37 mouse cellular contexts compared by ENCODE assay signal in genomic region chr4:136918834-136919233, GRCm38 (mm10). TPM values are rescaled to one million over a fixed set of nuclear protein-coding genes. Genes with fewer than 3 reads are reported as not detected.
"Had no signal": no experiment of that assay in that cellular context is flagged by ENCODE, and none has a peak within 500 bp of the region (broad histone marks: within the 10 kb centered on the region; RNA-seq: fewer than 3 reads in every experiment).

No protein-coding gene starts in this region.

- DNase-seq: liver; liver, embryonic 13.5 days; liver, postnatal 0 days; lung, adult 18-20 months; lung, adult 2 months; lung, embryonic 14.5 days; lung, postnatal 10 days; lung, postnatal 14 days; lung, postnatal 36 days; lung, postnatal 4 days; midbrain, embryonic 14.5 days had no signal

- H3K9me3 ChIP-seq: limb, embryonic 10.5 days; limb, embryonic 12.5 days; limb, embryonic 13.5 days; limb, embryonic 15.5 days; liver, embryonic 12.5 days; liver, embryonic 13.5 days; liver, embryonic 15.5 days; lung, embryonic 15.5 days; megakaryocyte, embryonic 14.5 days; midbrain, embryonic 10.5 days; midbrain, embryonic 12.5 days; midbrain, embryonic 13.5 days; midbrain, embryonic 15.5 days; neural tube, embryonic 12.5 days had no signal

- H3K4me3 ChIP-seq: limb, embryonic 10.5 days; limb, embryonic 12.5 days; limb, embryonic 13.5 days; limb, embryonic 15.5 days; liver, embryonic 12.5 days; liver, embryonic 13.5 days; liver, embryonic 15.5 days; lung, embryonic 15.5 days; megakaryocyte, embryonic 14.5 days; midbrain, embryonic 10.5 days; midbrain, embryonic 12.5 days; midbrain, embryonic 13.5 days; midbrain, embryonic 15.5 days; myocyte; neural tube, embryonic 12.5 days had no signal

- H3K27ac ChIP-seq: limb, embryonic 10.5 days; limb, embryonic 12.5 days; limb, embryonic 13.5 days; limb, embryonic 15.5 days; liver, embryonic 12.5 days; liver, embryonic 13.5 days; liver, embryonic 14.5 days; liver, embryonic 15.5 days; lung, embryonic 15.5 days; macrophage; midbrain, embryonic 10.5 days; midbrain, embryonic 12.5 days; midbrain, embryonic 13.5 days; midbrain, embryonic 15.5 days; neural tube, embryonic 12.5 days had no signal

- H3K27me3 ChIP-seq: midbrain, embryonic 15.5 days; neural tube, embryonic 12.5 days had no signal

- H3K4me1 ChIP-seq: limb, embryonic 10.5 days; limb, embryonic 12.5 days; limb, embryonic 13.5 days; limb, embryonic 15.5 days; liver, embryonic 12.5 days; liver, embryonic 13.5 days; liver, embryonic 15.5 days; lung, embryonic 15.5 days; megakaryocyte, embryonic 14.5 days had no signal

- H3K9ac ChIP-seq: limb, embryonic 12.5 days; limb, embryonic 13.5 days; limb, embryonic 15.5 days; liver, embryonic 12.5 days; liver, embryonic 13.5 days; liver, embryonic 14.5 days; liver, embryonic 15.5 days; liver, postnatal 0 days; lung, embryonic 14.5 days; lung, embryonic 15.5 days; midbrain, embryonic 12.5 days; midbrain, embryonic 13.5 days; midbrain, embryonic 15.5 days; neural tube, embryonic 12.5 days had no signal

- H3K4me2 ChIP-seq: limb, embryonic 12.5 days; limb, embryonic 13.5 days; limb, embryonic 15.5 days; liver, embryonic 11.5 days; liver, embryonic 12.5 days; liver, embryonic 13.5 days; liver, embryonic 15.5 days; lung, embryonic 14.5 days; lung, embryonic 15.5 days; midbrain, embryonic 11.5 days; midbrain, embryonic 12.5 days; midbrain, embryonic 13.5 days; midbrain, embryonic 15.5 days; neural tube, embryonic 12.5 days had no signal

- ATAC-seq: liver, embryonic 12.5 days; liver, postnatal 0 days; lung, postnatal 0 days; midbrain, embryonic 13.5 days; midbrain, embryonic 15.5 days; midbrain, embryonic 16.5 days had no signal

- H3K36me3 ChIP-seq: limb, embryonic 10.5 days; limb, embryonic 12.5 days; limb, embryonic 13.5 days; limb, embryonic 15.5 days; liver, embryonic 12.5 days; liver, embryonic 13.5 days; liver, embryonic 15.5 days; lung, embryonic 15.5 days; midbrain, embryonic 10.5 days; midbrain, embryonic 12.5 days; midbrain, embryonic 13.5 days; midbrain, embryonic 15.5 days; neural tube, embryonic 12.5 days had no signal

RNA-seq across cellular contexts. Expression of gene C1qa, which starts 20.2 kb away (rescaled TPM):
- total RNA-seq: megakaryocyte-erythroid progenitor cell, adult 5-6 weeks; monocyte, adult 5-6 weeks had no signal
- polyA plus RNA-seq: myocyte had no signal

RNA-seq across cellular contexts. Expression of gene C1qc, which starts 26.0 kb away (rescaled TPM):
- total RNA-seq: megakaryocyte-erythroid progenitor cell, adult 5-6 weeks; monocyte, adult 5-6 weeks had no signal
- polyA plus RNA-seq: myocyte had no signal

RNA-seq across cellular contexts. Expression of gene C1qb, which starts 32.8 kb away (rescaled TPM):
- total RNA-seq: megakaryocyte-erythroid progenitor cell, adult 5-6 weeks; monocyte, adult 5-6 weeks had no signal
- polyA plus RNA-seq: myocyte had no signal

RNA-seq across cellular contexts. Expression of gene Epha8, which starts 37.8 kb away (rescaled TPM):
- total RNA-seq: liver, adult 2 months; megakaryocyte progenitor cell, adult 5-6 weeks; megakaryocyte, adult 5-6 weeks; megakaryocyte-erythroid progenitor cell, adult 5-6 weeks; monocyte, adult 5-6 weeks had no signal
- polyA plus RNA-seq: liver, adult 2 months; lung, embryonic 16.5 days; macrophage; myocyte had no signal
